In the genomic region with DNA sequence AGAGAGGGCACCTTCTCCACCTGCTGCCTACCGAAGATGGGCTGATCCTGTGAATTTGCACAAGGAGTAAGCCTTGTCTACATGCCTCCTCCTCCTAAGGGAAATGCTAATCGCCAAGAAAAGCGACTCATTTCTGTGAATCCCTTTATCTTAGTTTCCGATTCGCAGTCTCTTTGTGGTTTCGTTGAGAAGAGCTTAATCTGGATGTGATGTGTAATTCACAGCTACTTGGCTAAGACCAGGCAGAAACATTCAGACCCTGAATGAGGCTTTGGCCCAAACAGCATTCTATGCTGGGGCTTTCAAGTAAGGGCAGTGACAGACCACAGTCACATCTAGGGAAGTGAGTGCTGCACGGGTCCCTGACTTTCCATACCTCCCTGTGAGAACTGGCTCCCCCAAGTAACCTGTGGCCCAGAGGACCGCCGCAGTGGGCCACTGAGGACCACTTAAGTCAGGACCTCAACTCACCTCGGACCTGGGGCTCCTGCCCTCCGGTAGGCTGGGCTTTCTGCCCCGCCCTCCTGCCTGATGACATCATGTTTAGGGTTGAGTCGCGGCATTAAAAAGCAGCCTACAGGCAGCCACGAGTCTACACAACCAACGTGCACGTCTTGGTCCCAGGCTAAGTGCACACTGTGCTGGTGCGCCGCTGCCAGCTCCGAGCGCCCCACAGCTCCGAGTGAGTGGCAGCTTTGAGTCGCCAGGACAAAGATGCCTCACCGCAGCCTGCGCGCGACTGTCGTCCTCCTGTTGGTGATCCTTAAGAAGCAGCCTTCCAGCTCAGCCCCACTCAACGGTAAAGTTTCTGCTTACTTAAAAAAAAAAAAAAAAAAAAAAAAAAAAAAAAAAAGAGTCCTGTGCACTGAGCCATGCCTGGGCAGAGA, we compare ENCODE assay signal across 8 mouse cellular contexts. TPM values are rescaled to one million over a fixed set of nuclear protein-coding genes. Genes with fewer than 3 reads are reported as not detected.
DNase-seq lines count a peak whose midpoint lies in the region; TF ChIP-seq lines count a peak whose summit lies in the region.

A gene (plus strand): TSS at position 552 of the 887 bp plus-strand sequence.

- peak within 1 kb of the TSS; percentile 20; the same call in 1 of the 2 replicates for H3K9ac ChIP-seq in CH12.LX (ENCODE audit: insufficient read depth, low read depth)

- peak; percentile 23 for DNase-seq in adrenal gland, postnatal 10 days
- DNase-seq in adrenal gland, adult 2 months, result no peak
- DNase-seq in CH12.LX (ENCODE audit: extremely low read depth), result peak; percentile 83
- DNase-seq in embryo, embryonic 10.5 days (ENCODE audit: low spot score), result peak; percentile 76
- DNase-seq in hindbrain, embryonic 10.5 days (ENCODE audit: low spot score), result peak; percentile 61
- peak in 1 of 2 experiments; percentile 36 for DNase-seq in layer of hippocampus, postnatal 36 days
- DNase-seq in mesoderm, embryonic 11.5 days (ENCODE audit: low read depth, low spot score), result peak; percentile 73
- peak; percentile 57 for DNase-seq in thymus, postnatal 0 days (ENCODE audit: low spot score)

- dilution Hi-C loops in CH12.LX (cut with MboI; ENCODE audit: extremely low pct_ligation_motif_present, extremely low pct_unique_long_range_greater_than_20kb, low sequenced_read_pairs), result no loop called here

- H3K79me2 ChIP-seq in CH12.LX (replicated peaks; ENCODE audit: control insufficient read depth, extremely low read depth, insufficient read depth, poor library complexity, severe bottlenecking), result no peaks in the 10 kb centered on the region

- peak; percentile 94 for TF ChIP-seq POLR2A in CH12.LX (IDR thresholded peaks at IDR 0.05; ENCODE audit: low read depth, low read length)

- peak within 1 kb of the TSS; percentile 88 for H3K4me2 ChIP-seq in CH12.LX (ENCODE audit: insufficient read depth, low read depth, poor library complexity, severe bottlenecking)

- 0 out of 4 replicates have a peak, but pooled peaks of 1 of the 2 experiments have one; percentile 0 for TF ChIP-seq CTCF in CH12.LX (conservative IDR thresholded peaks at IDR 0.05 in 1 of 2, IDR thresholded peaks at IDR 0.05 in 1 of 2; ENCODE audit: low read depth in 2 of 2, low read length in 2 of 2)

- H3K9me3 ChIP-seq in CH12.LX (replicated peaks; ENCODE audit: low read length), result no peaks in the 10 kb centered on the region
- H3K9me3 ChIP-seq in hindbrain, embryonic 10.5 days, result no peaks in the 10 kb centered on the region

- no peak within 1 kb of the TSS for H3K27ac ChIP-seq in CH12.LX (ENCODE audit: insufficient read depth, low read depth)
- H3K27ac ChIP-seq in hindbrain, embryonic 10.5 days, result peak within 1 kb of the TSS; percentile 67; the same call in 1 of the 2 replicates

- H3K36me3 ChIP-seq in CH12.LX (replicated peaks in 1 of 2; ENCODE audit: control insufficient read depth in 1 of 2, insufficient read depth in 1 of 2, low read length in 1 of 2), result peaks cover 0 to 20% of the 10 kb centered on the region in 2 experiments
- no peaks in the 10 kb centered on the region for H3K36me3 ChIP-seq in hindbrain, embryonic 10.5 days

- in situ Hi-C loops in CH12.LX (cut with MboI; ENCODE audit: low pct_ligation_motif_present, low pct_unique_long_range_greater_than_20kb, low sequenced_read_pairs), result loop anchor here (5.0 to 10.0 kb wide), 2 partner anchors 66 to 569 kb away; no protein-coding TSS in a partner anchor

- TF ChIP-seq EP300 in CH12.LX (IDR thresholded peaks at IDR 0.05; ENCODE audit: low read length), result no peak

- 14% methylated on average over 29 of the region's 29 CpGs for WGBS in hindbrain, embryonic 10.5 days

- H3K4me1 ChIP-seq in CH12.LX (ENCODE audit: control insufficient read depth in 1 of 2, insufficient read depth in 2 of 2), result peaks cover 4 to 29% of the 10 kb centered on the region in 2 experiments; a peak in 2 of 4 replicates
- peaks cover 26% of the 10 kb centered on the region for H3K4me1 ChIP-seq in hindbrain, embryonic 10.5 days (replicated peaks)

- H3K4me3 ChIP-seq in CH12.LX (replicated peaks in 1 of 3; ENCODE audit: low read depth in 2 of 3, low read length in 2 of 3, poor library complexity in 1 of 3), result peak within 1 kb of the TSS; percentile 60 to 79 (median 68)
- H3K4me3 ChIP-seq in hindbrain, embryonic 10.5 days, result peak within 1 kb of the TSS; percentile 57

- H3K27me3 ChIP-seq in CH12.LX (replicated peaks), result peaks cover 31% of the 10 kb centered on the region
- H3K27me3 ChIP-seq in hindbrain, embryonic 10.5 days (ENCODE audit: insufficient read depth, poor library complexity, severe bottlenecking), result peaks cover 49% of the 10 kb centered on the region

- TF ChIP-seq RAD21 in CH12.LX (IDR thresholded peaks at IDR 0.05; ENCODE audit: low read depth, low read length), result no peak

TF ChIP-seq in CH12.LX, 34 proteins besides CTCF, POLR2A, EP300 and RAD21:
- TF ChIP-seq MAX (IDR thresholded peaks at IDR 0.05; ENCODE audit: low read length) (peak; percentile 77; the same call in 1 of the 2 replicates), MAFK (IDR thresholded peaks at IDR 0.05; ENCODE audit: insufficient replicate concordance, low read length) (no peak), IRF4 (IDR thresholded peaks at IDR 0.05; ENCODE audit: low read depth, low read length) (no peak), RCOR1 (conservative IDR thresholded peaks at IDR 0.05; ENCODE audit: low read depth, low read length) (no peak), ELF1 (IDR thresholded peaks at IDR 0.05; ENCODE audit: low read depth, low read length) (no peak), USF2 (conservative IDR thresholded peaks at IDR 0.05; ENCODE audit: low read depth, low read length) (no peak), ETS1 (conservative IDR thresholded peaks at IDR 0.05; ENCODE audit: low read depth, low read length) (no peak), GABPA (IDR thresholded peaks at IDR 0.05; ENCODE audit: insufficient replicate concordance, low read depth, low read length) (no peak), SMC3 (IDR thresholded peaks at IDR 0.05; ENCODE audit: low read depth, low read length) (no peak; the same call in 1 of the 2 replicates), KAT2A (IDR thresholded peaks at IDR 0.05; ENCODE audit: insufficient replicate concordance, low read length) (no peak), NELFE (IDR thresholded peaks at IDR 0.05; ENCODE audit: low read depth, low read length) (peak; percentile 84), HCFC1 (IDR thresholded peaks at IDR 0.05; ENCODE audit: low read depth, low read length) (no peak), TBP (conservative IDR thresholded peaks at IDR 0.05; ENCODE audit: low read depth, low read length) (peak; percentile 87), MAZ (IDR thresholded peaks at IDR 0.05; ENCODE audit: low read depth, low read length) (no peak), E2F4 (IDR thresholded peaks at IDR 0.05; ENCODE audit: insufficient replicate concordance, low read depth, low read length) (no peak), MEF2A (IDR thresholded peaks at IDR 0.05; ENCODE audit: borderline replicate concordance, low read depth, low read length) (no peak), JUND (conservative IDR thresholded peaks at IDR 0.05; ENCODE audit: low read depth, low read length) (no peak), NRF1 (IDR thresholded peaks at IDR 0.05; ENCODE audit: low read depth, low read length) (peak; percentile 38; the same call in 1 of the 2 replicates), USF1 (IDR thresholded peaks at IDR 0.05; ENCODE audit: low read depth, low read length) (no peak), JUN (IDR thresholded peaks at IDR 0.05; ENCODE audit: insufficient read depth, low read depth, low read length) (no peak), TCF12 (IDR thresholded peaks at IDR 0.05; ENCODE audit: low read depth, low read length) (peak; percentile 68), BHLHE40 (IDR thresholded peaks at IDR 0.05; ENCODE audit: low read depth, low read length) (peak; percentile 58), CHD2 (IDR thresholded peaks at IDR 0.05; ENCODE audit: low read length) (no peak), POLR2AphosphoS2 (IDR thresholded peaks at IDR 0.05; ENCODE audit: low read depth, low read length) (no peak), ZNF384 (IDR thresholded peaks at IDR 0.05; ENCODE audit: low read depth, low read length) (peak; percentile 88), MXI1 (IDR thresholded peaks at IDR 0.05; ENCODE audit: low read depth, low read length) (no peak), PAX5 (IDR thresholded peaks at IDR 0.05; ENCODE audit: low read length) (no peak), UBTF (IDR thresholded peaks at IDR 0.05; ENCODE audit: low read depth, low read length) (no peak), ZKSCAN1 (IDR thresholded peaks at IDR 0.05; ENCODE audit: borderline replicate concordance, low read depth, low read length) (no peak), ZMIZ1 (IDR thresholded peaks at IDR 0.05; ENCODE audit: low read depth, low read length) (peak; percentile 93), ZC3H11A (IDR thresholded peaks at IDR 0.05; ENCODE audit: low read depth, low read length) (no peak), MYC (IDR thresholded peaks at IDR 0.05; ENCODE audit: low read depth, low read length) (peak; percentile 41; the same call in 1 of the 2 replicates), SIN3A (IDR thresholded peaks at IDR 0.05; ENCODE audit: low read length) (peak; percentile 73; the same call in 1 of the 2 replicates), CHD1 (IDR thresholded peaks at IDR 0.05; ENCODE audit: low read depth, low read length) (no peak)

RNA-seq across cellular contexts. Expression of the gene that starts here (rescaled TPM):
- under 1 TPM; 0.42 to 0.78 TPM for total RNA-seq in adrenal gland, postnatal 10 days (2021)
- total RNA-seq in adrenal gland, adult 2 months (2021), result under 1 TPM; 0.23 to 0.45 TPM
- 0.42 and 0.49 TPM in 2 replicates for polyA plus RNA-seq in adrenal gland, adult 2 months (2012; rRNA removed)
- total RNA-seq in CH12.LX (2012; rRNA removed) (16.4 and 17.8 TPM in 2 replicates), CH12.LX (2014; rRNA removed) (33.8 and 38.0 TPM in 2 replicates)
- 28.8 and 34.6 TPM in 2 replicates for polyA plus RNA-seq in CH12.LX (2012; ENCODE audit: insufficient read length, low read depth)
- polyA plus RNA-seq in hindbrain, embryonic 10.5 days (2016; fragmentation: Nextera tagmentation; extraction: Ambion mirVana), result 0.88 and 1.7 TPM in 2 replicates
- 10 to 100 TPM; 49.3 to 57.9 TPM for total RNA-seq in layer of hippocampus, postnatal 36 days (2021)
- 1.5 and 2.4 TPM in 2 replicates for polyA plus RNA-seq in thymus, postnatal 0 days (2015; fragmentation: Nextera tagmentation; extraction: Ambion mirVana)

Comparison
In these comparisons a context has a peak if more than half of its experiments do, and no peak if none do; other contexts are left out.
1. RNA of the gene that starts here (total RNA-seq): 49.3 to 57.9 TPM in layer of hippocampus, postnatal 36 days and 16.4 to 38.0 TPM in CH12.LX; 0.42 to 0.78 TPM in adrenal gland, postnatal 10 days and 0.23 to 0.45 TPM in adrenal gland, adult 2 months; every median in the first group is over 4 times any median in the second.
2. Peak in DNase-seq in adrenal gland, postnatal 10 days; RNA of the gene not detected or under 1 TPM.